Mouse (Mus musculus) cerebellum, adult (tissue): ENCODE data around the gene Frmd4b.
"Not testable (repeated sequence)": the region's sequence is repeated elsewhere in the genome, so short reads cannot be mapped to it uniquely, and the experiment has no call there.

Source experiments
- ATAC-seq: cut with Nextera tagmentation; 2 replicates; pipeline ENCODE4 v1.9.2; 2017; ENCODE audit warnings: mild to moderate bottlenecking, moderate library complexity, mixed read lengths; ENCODE audit not compliant: insufficient number of reproducible peaks, low FRiP score, low TSS enrichment

Gene Frmd4b

GRCm38 (mm10) chr6:97392912-97393311 lies 224.4 kb downstream of the Frmd4b start:
- ATAC-seq: no peak

GRCm38 (mm10) chr6:97387388-97387787 lies 230.0 kb downstream of the Frmd4b start:
- no peak for ATAC-seq

GRCm38 (mm10) chr6:97384918-97385317 lies 232.4 kb downstream of the Frmd4b start:
- no peak for ATAC-seq

- no peak for ATAC-seq
Measured at GRCm38 (mm10) chr6:97381275-97381674, 236.1 kb downstream of the Frmd4b start.

- no peak for ATAC-seq
Measured at GRCm38 (mm10) chr6:97370947-97371346, 246.4 kb downstream of the Frmd4b start.

- ATAC-seq: no peak
Measured at GRCm38 (mm10) chr6:97370460-97370859, 246.9 kb downstream of the Frmd4b start.

- no peak for ATAC-seq
Measured at GRCm38 (mm10) chr6:97363846-97364245, 253.5 kb downstream of the Frmd4b start.

GRCm38 (mm10) chr6:97357606-97358005 lies 259.7 kb downstream of the Frmd4b start:
- ATAC-seq: not testable (repeated sequence)

GRCm38 (mm10) chr6:97356612-97357011 lies 260.7 kb downstream of the Frmd4b start:
- ATAC-seq: no peak

GRCm38 (mm10) chr6:97355141-97355540 lies 262.2 kb downstream of the Frmd4b start:
- no peak for ATAC-seq

- ATAC-seq: no peak
Measured at GRCm38 (mm10) chr6:97353933-97354332, 263.4 kb downstream of the Frmd4b start.

- no peak for ATAC-seq
Measured at GRCm38 (mm10) chr6:97353371-97353770, 264.0 kb downstream of the Frmd4b start.

- ATAC-seq: no peak
Measured at GRCm38 (mm10) chr6:97352505-97353154, 264.7 kb downstream of the Frmd4b start.

GRCm38 (mm10) chr6:97349355-97350138 lies 267.8 kb downstream of the Frmd4b start:
- no peak for ATAC-seq

- ATAC-seq: no peak
Measured at GRCm38 (mm10) chr6:97346932-97347331, 270.4 kb downstream of the Frmd4b start.

GRCm38 (mm10) chr6:97346527-97346926 lies 270.8 kb downstream of the Frmd4b start:
- ATAC-seq: no peak

GRCm38 (mm10) chr6:97345921-97346320 lies 271.4 kb downstream of the Frmd4b start:
- ATAC-seq: no peak

GRCm38 (mm10) chr6:97342185-97342584 lies 275.2 kb downstream of the Frmd4b start:
- ATAC-seq: no peak

- ATAC-seq: no peak
Measured at GRCm38 (mm10) chr6:97341628-97342027, 275.7 kb downstream of the Frmd4b start.

- ATAC-seq: no peak
Measured at GRCm38 (mm10) chr6:97341148-97341547, 276.2 kb downstream of the Frmd4b start.

GRCm38 (mm10) chr6:97340211-97340791 lies 277.0 kb downstream of the Frmd4b start:
- no peak for ATAC-seq
